Mouse (Mus musculus): ENCODE measurements around the gene Adh7.
A peak's percentile ranks its signal among the peaks of the same experiment; 100 is the strongest.

Adh7 gene

GRCm38 (mm10) chr3:138217631-138218264 is at the start of gene Adh7:
Adh7 (plus strand) TSS chr3:138217760.
- DNase-seq, result no peak

GRCm38 (mm10) chr3:138173291-138173690 is 44.3 kb upstream of the Adh7 start:
- peak; percentile 9 to 20 for DNase-seq

GRCm38 (mm10) chr3:138175551-138175950 is 42.0 kb upstream of the Adh7 start:
- DNase-seq, result no peak

- no peak for DNase-seq
These were observed 35.5 kb upstream of the Adh7 start for GRCm38 (mm10) chr3:138182019-138182418.

GRCm38 (mm10) chr3:138183371-138183770 is 34.2 kb upstream of the Adh7 start:
- DNase-seq, result no peak

GRCm38 (mm10) chr3:138185290-138185689 is 32.3 kb upstream of the Adh7 start:
- DNase-seq, result no peak

- no peak for DNase-seq
These were observed 31.3 kb upstream of the Adh7 start for GRCm38 (mm10) chr3:138185995-138186930.

- no peak for DNase-seq
These were observed 25.3 kb upstream of the Adh7 start for GRCm38 (mm10) chr3:138192260-138192659.

- DNase-seq, result no peak
These were observed 23.8 kb upstream of the Adh7 start, which contains the start of gene 4930579F01Rik for GRCm38 (mm10) chr3:138193683-138194302. 4930579F01Rik (minus strand) TSS chr3:138193825.

- DNase-seq, result no peak
These were observed 20.5 kb upstream of the Adh7 start for GRCm38 (mm10) chr3:138197093-138197492.

GRCm38 (mm10) chr3:138197556-138197955 is 20.0 kb upstream of the Adh7 start:
- no peak for DNase-seq

- DNase-seq, result peak; percentile 83
These were observed 19.4 kb upstream of the Adh7 start for GRCm38 (mm10) chr3:138197973-138198721.

GRCm38 (mm10) chr3:138198722-138199068 is 18.9 kb upstream of the Adh7 start:
- no peak for DNase-seq

- DNase-seq, result no peak
These were observed 8.7 kb upstream of the Adh7 start for GRCm38 (mm10) chr3:138208821-138209220.

- no peak for DNase-seq
These were observed 7.0 kb upstream of the Adh7 start for GRCm38 (mm10) chr3:138210432-138211075.

GRCm38 (mm10) chr3:138212431-138212951 is 5.1 kb upstream of the Adh7 start:
- DNase-seq, result no peak

GRCm38 (mm10) chr3:138215395-138215989 is 2.1 kb upstream of the Adh7 start:
- DNase-seq, result no peak

- no peak for DNase-seq
These were observed 1.5 kb upstream of the Adh7 start for GRCm38 (mm10) chr3:138216091-138216490.

GRCm38 (mm10) chr3:138221116-138221515 is 3.6 kb downstream of the Adh7 start:
- no peak for DNase-seq

GRCm38 (mm10) chr3:138222511-138222910 is 5.0 kb downstream of the Adh7 start:
- DNase-seq, result no peak

- peak; percentile 63 to 66 for DNase-seq
These were observed 5.4 kb downstream of the Adh7 start for GRCm38 (mm10) chr3:138222952-138223351.

Data from B cell, adult 2 months (primary cell).